Comparison of ENCODE assay signal across 8 mouse cellular contexts in the genomic region with DNA sequence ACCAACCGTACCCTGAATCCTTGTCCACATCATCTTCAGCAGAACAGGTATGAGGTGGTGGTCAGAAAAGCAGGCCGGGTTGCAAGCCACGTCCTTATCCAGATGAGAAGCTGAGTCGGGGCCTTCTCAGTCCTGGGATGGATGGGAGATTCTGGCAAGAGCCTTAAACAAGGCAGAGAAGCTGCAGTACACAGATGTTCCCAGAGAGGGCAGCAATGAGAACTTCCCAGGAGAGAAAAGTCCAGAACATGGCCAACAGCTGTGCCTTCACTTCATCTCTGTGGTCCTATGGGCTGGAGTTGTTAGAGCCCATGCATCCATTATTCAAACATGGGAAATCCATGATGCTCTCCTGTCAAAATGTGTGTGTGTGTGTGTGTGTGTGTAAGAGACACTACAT. TPM values are rescaled to one million over a fixed set of nuclear protein-coding genes. Genes with fewer than 3 reads are reported as not detected.
DNase-seq lines count a peak whose midpoint lies in the region; TF ChIP-seq lines count a peak whose summit lies in the region.

No protein-coding gene starts in this region.

- no peak overlapping the region for H3K4me3 ChIP-seq in left cerebral cortex, adult 2 months
- no peak overlapping the region for H3K4me3 ChIP-seq in liver, adult 2 months (ENCODE audit: insufficient read depth, low read depth, low read length)

- 58% methylated on average over 4 of the region's 4 CpGs for WGBS in liver, adult 2 months

- no peaks in the 10 kb centered on the region for H3K36me3 ChIP-seq in liver, adult 2 months (ENCODE audit: control insufficient read depth, insufficient read depth, low read length)

- no peak overlapping the region for H3K27ac ChIP-seq in left cerebral cortex, adult 2 months
- H3K27ac ChIP-seq in liver, adult 2 months (replicated peaks; ENCODE audit: insufficient read depth, low read depth, low read length), result no peak overlapping the region

- DNase-seq in left cerebral cortex, adult 2 months (ENCODE audit: extremely low spot score in 1 of 2, low spot score in 2 of 2), result peak; percentile 48 to 49
- no peak for DNase-seq in left cerebral cortex, adult 11 months (ENCODE audit: low spot score)
- DNase-seq in NIH3T3 (ENCODE audit: low read depth), result peak; percentile 53
- peak; percentile 46 to 51 for DNase-seq in cerebellum, adult 18-20 months
- DNase-seq in heart, postnatal 14 days, result peak; percentile 57 to 75
- peak; percentile 58 for DNase-seq in liver, adult 2 months (ENCODE audit: extremely low read depth, low read depth, low spot score)
- DNase-seq in retina, postnatal 7 days (ENCODE audit: low read depth, low spot score), result peak; percentile 73
- DNase-seq in ovary, adult 18-20 months (ENCODE audit: low spot score), result no peak

- no peaks in the 10 kb centered on the region for H3K27me3 ChIP-seq in liver, adult 2 months (ENCODE audit: control insufficient read depth, insufficient read depth, low read length)

- TF ChIP-seq POLR2A in liver, adult 2 months (IDR thresholded peaks at IDR 0.05; ENCODE audit: extremely low read depth, insufficient read depth, low read length), result no peak

- no peak overlapping the region for H3K9ac ChIP-seq in liver, adult 2 months (ENCODE audit: low read depth, low read length)

- peak; percentile 66 for TF ChIP-seq CTCF in left cerebral cortex, adult 2 months (IDR thresholded peaks at IDR 0.05)
- peak; percentile 67 for TF ChIP-seq CTCF in liver, adult 2 months (IDR thresholded peaks at IDR 0.05; ENCODE audit: low read depth, low read length)

- intact Hi-C loops in left cerebral cortex, adult 2 months (cut with DNase I), result loop anchor here (2.0 kb wide), 2 partner anchors 101 to 169 kb away; no protein-coding TSS in a partner anchor
- intact Hi-C loops in heart, postnatal 14 days (cut with DNase I), result loop anchor here (2.0 to 5.0 kb wide), 3 partner anchors 39 to 101 kb away; a partner anchor contains a TSS

- no peaks in the 10 kb centered on the region for H3K4me1 ChIP-seq in liver, adult 2 months (ENCODE audit: control insufficient read depth, insufficient read depth, low read length)

- no peaks in the 10 kb centered on the region for H3K79me2 ChIP-seq in liver, adult 2 months (ENCODE audit: control insufficient read depth, insufficient read depth, low read length)

RNA-seq across cellular contexts. Expression of a gene that starts 39.2 kb away (rescaled TPM):
- total RNA-seq in left cerebral cortex, adult 2 months (2021), result 10 to 100 TPM; 76.5 to 77.6 TPM
- 10 to 100 TPM; 11.0 to 13.5 TPM for total RNA-seq in heart, postnatal 14 days (2021)
- 5.0 and 6.0 TPM in 2 replicates for total RNA-seq in liver, adult 2 months (2014; rRNA removed)
- polyA plus RNA-seq in liver, adult 2 months (2012; rRNA removed), result 1.8 and 3.4 TPM in 2 replicates

Comparison
In these comparisons a context has a peak if more than half of its experiments do, and no peak if none do; other contexts are left out.
1. DNase-seq: peak in left cerebral cortex, adult 2 months (2 of 2), NIH3T3 (single experiment), cerebellum, adult 18-20 months (2 of 2), heart, postnatal 14 days (2 of 2), liver, adult 2 months (single experiment) and retina, postnatal 7 days (single experiment); none in left cerebral cortex, adult 11 months (single experiment) and ovary, adult 18-20 months (single experiment).
2. RNA of a gene that starts 39.2 kb away (total RNA-seq): 76.5 to 77.6 TPM in left cerebral cortex, adult 2 months; 11.0 to 13.5 TPM in heart, postnatal 14 days and 5.0 to 6.0 TPM in liver, adult 2 months; every median in the first group is over 4 times any median in the second.